Mouse (Mus musculus): ENCODE data around the gene Adora3. TPM values are rescaled to one million over a fixed set of nuclear protein-coding genes. Genes with fewer than 3 reads are reported as not detected.

The Adora3 gene
- total and polyA plus RNA-seq, 2 experiments, result 0.09 TPM; not detected in 1

DNA sequence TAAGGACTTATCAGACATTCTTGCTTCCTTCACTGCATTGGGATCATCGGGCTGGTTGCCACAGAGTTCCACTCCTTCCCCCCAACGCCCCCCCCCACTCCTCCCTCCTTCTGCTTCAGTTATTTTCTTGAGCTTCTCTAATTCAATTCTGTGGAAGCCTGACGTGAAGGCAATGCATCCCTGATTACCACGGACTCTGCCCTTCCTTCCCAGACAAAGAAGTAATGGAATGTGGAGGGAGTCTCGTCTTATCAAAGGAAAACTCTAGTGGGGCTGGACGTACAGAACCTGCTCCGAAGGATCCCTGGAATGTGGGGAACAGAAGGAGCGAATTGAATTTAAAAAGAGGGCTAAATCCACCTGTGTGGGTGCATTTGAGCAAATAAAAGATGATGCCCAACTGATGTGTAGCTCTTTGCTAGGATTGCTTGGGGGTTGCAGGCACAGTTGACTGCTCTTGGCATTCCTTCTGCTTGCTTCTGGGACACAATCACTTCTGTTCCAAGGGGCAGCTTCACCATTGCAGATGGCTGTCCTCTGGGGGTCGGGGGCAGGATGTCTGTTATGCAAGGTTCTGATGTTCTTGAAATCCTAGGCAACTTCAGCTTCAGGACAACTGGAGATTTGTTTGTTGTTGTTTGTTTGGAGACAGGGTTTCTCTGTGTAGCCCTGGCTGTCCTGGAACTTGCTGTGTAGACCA lies 37.4 kb downstream of the Adora3 start:
- H3K36me3 ChIP-seq (ENCODE audit: control insufficient read depth, insufficient read depth, low read length), result no peaks in the 10 kb centered on the region
- no peak for DNase-seq (ENCODE audit: extremely low read depth, low read depth, low spot score)
- no peaks in the 10 kb centered on the region for H3K4me1 ChIP-seq (ENCODE audit: control insufficient read depth, insufficient read depth, low read length)
- H3K4me3 ChIP-seq (ENCODE audit: insufficient read depth, low read depth, low read length), result no peak overlapping the region
- H3K27ac ChIP-seq (replicated peaks; ENCODE audit: insufficient read depth, low read depth, low read length), result no peak overlapping the region
- H3K27me3 ChIP-seq (ENCODE audit: control insufficient read depth, insufficient read depth, low read length), result no peaks in the 10 kb centered on the region
- no peaks in the 10 kb centered on the region for H3K79me2 ChIP-seq (ENCODE audit: control insufficient read depth, insufficient read depth, low read length)
- no peak overlapping the region for H3K9ac ChIP-seq (ENCODE audit: low read depth, low read length)
- TF ChIP-seq CTCF (IDR thresholded peaks at IDR 0.05; ENCODE audit: low read depth, low read length) (no peak), POLR2A (IDR thresholded peaks at IDR 0.05; ENCODE audit: extremely low read depth, insufficient read depth, low read length) (no peak)
- 39% methylated on average over 9 of the region's 9 CpGs for WGBS

DNA sequence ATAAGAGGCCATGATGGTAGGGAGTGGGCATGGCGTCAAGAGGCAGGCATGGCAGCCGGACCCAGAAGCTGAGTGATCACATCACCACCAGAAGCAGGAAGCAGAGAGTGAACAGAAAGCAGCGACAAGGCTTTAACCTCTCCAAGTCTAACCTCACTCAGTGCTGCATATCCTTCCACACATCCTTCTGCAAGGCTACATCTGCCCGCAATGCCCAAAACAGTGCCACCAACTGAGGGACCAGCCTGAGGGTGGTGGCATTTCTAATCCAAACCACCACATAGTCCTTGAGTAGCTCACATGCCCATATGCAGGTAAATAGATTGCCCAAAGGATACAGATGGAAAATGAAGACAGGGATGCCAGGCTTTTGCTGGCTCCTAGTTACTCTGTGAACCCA lies 38.3 kb downstream of the Adora3 start:
- WGBS, result 91% methylated on average over 4 of the region's 4 CpGs
- no peak for DNase-seq (ENCODE audit: extremely low read depth, low read depth, low spot score)
- no peak overlapping the region for H3K9ac ChIP-seq (ENCODE audit: low read depth, low read length)
- TF ChIP-seq POLR2A (IDR thresholded peaks at IDR 0.05; ENCODE audit: extremely low read depth, insufficient read depth, low read length) (no peak), CTCF (IDR thresholded peaks at IDR 0.05; ENCODE audit: low read depth, low read length) (no peak)
- no peaks in the 10 kb centered on the region for H3K27me3 ChIP-seq (ENCODE audit: control insufficient read depth, insufficient read depth, low read length)
- H3K36me3 ChIP-seq (ENCODE audit: control insufficient read depth, insufficient read depth, low read length), result no peaks in the 10 kb centered on the region
- no peaks in the 10 kb centered on the region for H3K4me1 ChIP-seq (ENCODE audit: control insufficient read depth, insufficient read depth, low read length)
- no peak overlapping the region for H3K27ac ChIP-seq (replicated peaks; ENCODE audit: insufficient read depth, low read depth, low read length)
- H3K79me2 ChIP-seq (ENCODE audit: control insufficient read depth, insufficient read depth, low read length), result no peaks in the 10 kb centered on the region
- no peak overlapping the region for H3K4me3 ChIP-seq (ENCODE audit: insufficient read depth, low read depth, low read length)

DNA sequence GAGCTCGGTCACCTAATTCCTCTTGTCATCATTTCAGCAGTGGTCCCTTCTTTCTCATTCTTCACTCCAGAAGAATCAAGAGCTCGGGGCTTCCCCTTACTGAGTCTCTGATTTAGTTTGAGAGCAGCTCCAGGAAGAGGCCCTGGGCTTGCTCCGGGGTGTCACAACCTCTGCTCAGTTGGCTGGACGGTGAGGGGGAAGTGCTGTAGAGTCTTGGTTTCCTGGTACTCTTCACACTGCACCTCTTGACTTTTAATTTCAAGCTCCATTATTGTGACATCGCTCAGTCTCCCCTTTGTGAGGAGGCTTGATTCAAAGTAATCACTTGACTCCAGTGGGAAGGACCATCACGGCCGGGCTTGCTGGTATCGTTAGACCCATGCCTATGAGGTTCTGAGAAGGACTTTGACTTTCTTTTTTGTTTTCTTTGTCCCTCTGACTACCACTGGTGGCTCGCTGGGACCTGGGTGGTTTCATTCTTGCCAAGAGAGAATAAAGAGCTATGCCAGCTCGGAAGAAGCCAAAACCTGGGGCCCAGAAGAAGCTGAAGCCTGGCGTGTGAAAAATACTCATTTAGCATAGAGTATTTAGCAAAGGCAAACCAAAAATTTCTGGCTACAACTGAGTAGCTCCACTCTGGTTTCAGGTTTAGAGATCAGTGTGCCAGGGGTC lies 40.0 kb downstream of the Adora3 start:
- no peak for DNase-seq (ENCODE audit: extremely low read depth, low read depth, low spot score)
- Histone ChIP-seq H3K79me2 (ENCODE audit: control insufficient read depth, insufficient read depth, low read length) (no peaks in the 10 kb centered on the region), H3K9ac (ENCODE audit: low read depth, low read length) (no peak overlapping the region), H3K36me3 (ENCODE audit: control insufficient read depth, insufficient read depth, low read length) (no peaks in the 10 kb centered on the region), H3K4me3 (ENCODE audit: insufficient read depth, low read depth, low read length) (no peak overlapping the region), H3K4me1 (ENCODE audit: control insufficient read depth, insufficient read depth, low read length) (no peaks in the 10 kb centered on the region), H3K27me3 (ENCODE audit: control insufficient read depth, insufficient read depth, low read length) (no peaks in the 10 kb centered on the region), H3K27ac (replicated peaks; ENCODE audit: insufficient read depth, low read depth, low read length) (no peak overlapping the region)
- TF ChIP-seq POLR2A (IDR thresholded peaks at IDR 0.05; ENCODE audit: extremely low read depth, insufficient read depth, low read length) (no peak), CTCF (IDR thresholded peaks at IDR 0.05; ENCODE audit: low read depth, low read length) (no peak)
- WGBS, result 74% methylated on average over 11 of the region's 11 CpGs

DNA sequence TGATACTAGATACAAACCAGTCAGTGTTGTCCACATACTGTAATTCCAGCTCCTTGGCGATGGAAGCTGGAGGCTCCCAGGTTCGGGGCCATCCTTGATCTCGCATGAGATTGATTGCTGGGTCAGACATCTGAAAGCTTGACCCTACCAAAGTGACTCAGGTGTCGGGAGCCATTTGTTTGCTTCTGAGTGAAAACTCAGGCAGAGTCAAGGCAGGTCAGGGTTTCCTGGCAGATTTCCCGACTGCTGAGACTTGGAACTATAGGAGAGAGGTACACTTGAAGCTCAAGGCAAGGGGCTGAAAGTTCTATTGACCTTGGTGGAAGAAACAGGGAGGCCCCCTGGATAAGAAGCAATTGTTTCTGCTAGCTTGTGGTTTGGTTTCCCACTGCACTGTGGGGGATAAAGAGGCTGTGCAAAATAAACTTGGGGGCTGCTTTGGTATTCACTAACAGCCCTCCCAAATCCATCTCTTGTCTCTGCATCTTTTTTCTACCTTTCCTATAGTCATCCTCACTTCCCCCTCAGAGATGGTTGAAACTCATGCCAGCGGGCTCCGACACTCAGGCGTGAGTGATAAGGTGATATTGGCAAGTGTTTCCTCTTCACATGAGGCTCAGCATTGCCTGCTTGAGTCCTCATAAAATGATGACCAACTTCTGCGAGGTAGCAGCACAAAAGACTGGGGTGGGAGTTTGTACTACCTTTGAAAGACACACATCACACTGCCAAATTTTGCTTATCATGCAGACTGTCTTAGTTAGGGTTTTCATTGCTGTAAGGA lies 41.6 kb downstream of the Adora3 start:
- TF ChIP-seq POLR2A (IDR thresholded peaks at IDR 0.05; ENCODE audit: extremely low read depth, insufficient read depth, low read length), result no peak
- TF ChIP-seq CTCF (IDR thresholded peaks at IDR 0.05; ENCODE audit: low read depth, low read length), result no peak
- Histone ChIP-seq H3K9ac (ENCODE audit: low read depth, low read length) (no peak overlapping the region), H3K79me2 (ENCODE audit: control insufficient read depth, insufficient read depth, low read length) (no peaks in the 10 kb centered on the region), H3K27me3 (ENCODE audit: control insufficient read depth, insufficient read depth, low read length) (no peaks in the 10 kb centered on the region), H3K27ac (replicated peaks; ENCODE audit: insufficient read depth, low read depth, low read length) (no peak overlapping the region), H3K36me3 (ENCODE audit: control insufficient read depth, insufficient read depth, low read length) (no peaks in the 10 kb centered on the region), H3K4me3 (ENCODE audit: insufficient read depth, low read depth, low read length) (no peak overlapping the region), H3K4me1 (ENCODE audit: control insufficient read depth, insufficient read depth, low read length) (no peaks in the 10 kb centered on the region)
- no peak for DNase-seq (ENCODE audit: extremely low read depth, low read depth, low spot score)
- 60% methylated on average over 9 of the region's 9 CpGs for WGBS

DNA sequence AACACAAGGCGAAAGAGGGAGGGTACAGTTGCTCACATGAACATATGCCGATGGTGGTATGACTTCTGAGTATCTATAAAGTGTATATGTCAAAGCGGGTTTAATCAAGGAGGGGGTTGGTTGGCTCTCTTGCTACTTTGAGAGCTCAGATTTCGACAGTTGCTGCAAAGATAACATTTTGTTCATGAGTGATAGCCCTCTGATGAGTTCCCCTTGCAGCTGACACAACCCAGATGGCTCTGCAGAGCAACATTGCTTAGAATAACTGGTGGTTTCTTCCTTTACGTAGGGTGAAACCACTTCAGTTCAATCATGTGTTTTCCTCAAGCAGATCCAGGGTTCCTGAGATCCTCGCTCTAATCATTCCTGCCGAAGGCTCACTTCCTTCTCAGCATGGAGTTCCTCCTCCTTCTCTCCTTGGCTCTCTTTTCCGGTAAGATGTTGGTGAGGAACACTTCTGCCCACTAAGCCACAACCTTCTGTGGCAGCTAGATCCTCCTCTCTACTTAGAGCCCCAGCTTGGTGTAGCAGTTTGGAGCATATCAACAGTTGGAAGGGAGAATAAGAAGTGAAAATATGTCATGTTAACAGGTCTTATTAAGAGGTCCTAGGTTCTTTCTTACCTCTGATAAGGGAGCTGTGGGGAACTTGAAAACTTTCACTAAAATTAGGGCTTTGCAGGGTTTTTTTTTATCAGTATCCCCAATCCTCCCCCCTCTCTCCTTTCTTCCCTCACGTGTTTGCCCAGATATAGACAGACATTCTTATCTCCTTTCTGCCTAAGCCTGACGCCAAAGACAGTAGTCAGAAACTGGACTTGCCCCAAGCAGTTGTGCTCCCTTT lies 43.4 kb downstream of the Adora3 start:
- Histone ChIP-seq H3K36me3 (ENCODE audit: control insufficient read depth, insufficient read depth, low read length) (no peaks in the 10 kb centered on the region), H3K79me2 (ENCODE audit: control insufficient read depth, insufficient read depth, low read length) (no peaks in the 10 kb centered on the region), H3K9ac (ENCODE audit: low read depth, low read length) (no peak overlapping the region), H3K27ac (replicated peaks; ENCODE audit: insufficient read depth, low read depth, low read length) (no peak overlapping the region), H3K27me3 (ENCODE audit: control insufficient read depth, insufficient read depth, low read length) (no peaks in the 10 kb centered on the region), H3K4me1 (ENCODE audit: control insufficient read depth, insufficient read depth, low read length) (no peaks in the 10 kb centered on the region), H3K4me3 (ENCODE audit: insufficient read depth, low read depth, low read length) (no peak overlapping the region)
- TF ChIP-seq CTCF (IDR thresholded peaks at IDR 0.05; ENCODE audit: low read depth, low read length) (no peak), POLR2A (IDR thresholded peaks at IDR 0.05; ENCODE audit: extremely low read depth, insufficient read depth, low read length) (no peak)
- 52% methylated on average over 10 of the region's 10 CpGs for WGBS
- no peak for DNase-seq (ENCODE audit: extremely low read depth, low read depth, low spot score)

Data from liver, adult 2 months (tissue).